Mouse (Mus musculus): ENCODE measurements around the gene Clic5. TPM values are rescaled to one million over a fixed set of nuclear protein-coding genes. Genes with fewer than 3 reads are reported as not detected.

Gene Clic5
- total RNA-seq, 4 experiments from 2014 or later: 113 to 139 (median 130) TPM

DNA sequence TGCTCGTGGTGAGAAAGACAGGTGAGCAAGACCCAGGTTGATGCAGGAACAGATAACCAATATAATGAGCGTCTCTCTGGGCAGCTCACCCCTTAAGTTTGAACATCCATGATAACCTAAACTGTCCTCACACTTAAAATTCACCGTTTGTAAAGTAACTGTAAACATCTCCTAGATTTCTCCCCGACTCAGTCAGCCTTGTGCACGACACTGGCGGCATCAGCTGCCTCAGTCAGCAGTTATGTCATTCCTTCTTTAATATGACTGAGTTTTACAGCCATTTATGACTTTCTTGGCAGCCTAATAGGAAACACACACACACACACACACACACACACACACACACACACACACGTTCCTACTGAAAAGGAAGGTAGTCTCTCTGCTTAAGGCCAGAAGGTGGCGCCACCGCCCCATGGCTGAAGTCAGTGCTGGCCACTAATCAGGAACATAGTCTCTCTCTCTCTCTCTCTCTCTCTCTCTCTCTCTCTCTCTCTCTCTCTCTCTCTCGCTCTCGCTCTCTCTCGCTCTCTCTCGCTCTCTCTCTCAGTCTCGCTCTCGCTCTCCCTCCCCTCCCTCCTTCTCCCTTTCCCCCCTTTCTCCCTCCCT, 73.3 kb downstream of the Clic5 start:
- DNase-seq (ENCODE audit: low spot score in 2 of 2): peak in 1 of 2 experiments; percentile 44

DNA sequence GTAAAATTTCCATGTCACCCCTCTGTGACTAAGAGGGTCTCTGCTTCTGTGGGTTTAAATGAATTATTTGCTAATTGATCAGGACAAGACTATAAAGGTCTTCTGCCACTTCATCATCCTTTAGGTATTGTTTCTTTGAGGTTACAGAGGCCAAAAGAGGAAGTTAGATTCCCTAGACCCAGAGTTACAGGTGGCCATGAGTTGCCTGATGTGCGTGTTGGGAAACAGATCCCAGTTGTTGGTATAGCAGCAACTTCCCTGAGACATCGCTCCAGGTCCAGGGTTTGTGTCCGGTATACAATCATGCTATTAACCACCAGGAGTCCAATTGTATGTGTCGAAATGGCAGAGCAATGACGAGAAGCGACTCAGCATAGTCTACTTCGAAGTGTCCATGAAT, 81.7 kb downstream of the Clic5 start:
- no peak for DNase-seq (ENCODE audit: low spot score in 2 of 2)

DNA sequence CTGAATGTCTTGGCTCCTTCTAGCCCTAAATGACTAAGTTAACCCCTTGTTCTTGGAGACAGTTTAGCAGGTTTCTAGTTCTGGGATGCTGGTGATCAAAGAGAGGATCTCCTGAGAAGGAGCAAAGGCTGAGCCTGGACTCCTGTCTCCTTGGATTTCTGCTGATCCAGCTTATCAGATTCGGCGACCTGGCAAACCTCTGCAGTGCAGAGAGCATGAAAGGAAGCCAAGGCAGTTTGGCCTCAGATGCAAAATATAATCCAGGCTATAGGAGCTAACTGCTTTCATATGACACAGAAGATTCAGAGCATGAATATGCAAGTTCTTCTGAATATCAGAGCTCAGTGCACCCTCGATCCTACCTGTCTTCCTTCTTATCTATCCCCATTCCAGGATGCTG, 83.0 kb downstream of the Clic5 start:
- DNase-seq (ENCODE audit: low spot score in 2 of 2): no peak

DNA sequence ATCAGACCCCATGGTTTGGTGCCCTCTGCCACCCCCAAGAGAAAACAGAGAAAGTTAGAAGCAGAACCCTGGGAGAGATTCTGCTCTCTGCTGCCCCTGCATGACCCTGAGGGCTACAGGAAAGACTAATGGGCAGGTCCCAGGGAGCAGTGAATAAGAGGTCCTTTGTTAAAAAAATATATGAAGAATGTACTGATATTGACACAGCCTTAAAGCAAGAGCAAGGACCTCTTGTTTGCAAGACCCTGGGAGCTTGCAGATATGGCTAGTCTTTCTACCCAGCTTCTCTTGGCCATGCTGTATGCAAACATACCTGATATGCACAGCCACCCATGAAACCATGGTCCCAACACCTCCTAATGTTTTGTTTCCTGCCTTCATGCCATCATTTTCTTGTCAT, 86.4 kb downstream of the Clic5 start:
- DNase-seq (ENCODE audit: low spot score in 2 of 2): no peak

DNA sequence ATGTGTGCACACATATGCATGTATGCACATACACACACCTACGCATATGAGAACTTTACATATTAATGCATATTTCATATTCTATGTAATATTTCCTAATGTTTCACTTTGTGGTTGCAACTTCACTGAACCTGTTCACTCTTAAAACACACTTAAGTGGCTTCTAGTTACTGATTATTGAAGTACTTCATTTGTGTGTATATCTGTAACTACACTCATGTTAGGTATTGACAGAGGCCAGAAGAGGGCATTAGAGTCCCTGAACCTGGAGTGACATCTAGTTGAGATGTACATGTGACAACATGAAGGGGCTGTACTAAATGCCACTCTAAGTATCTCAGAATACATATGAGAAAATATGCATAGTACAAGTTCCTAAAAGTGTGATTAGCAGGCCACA, 99.9 kb downstream of the Clic5 start:
- no peak for DNase-seq (ENCODE audit: low spot score in 2 of 2)

DNA sequence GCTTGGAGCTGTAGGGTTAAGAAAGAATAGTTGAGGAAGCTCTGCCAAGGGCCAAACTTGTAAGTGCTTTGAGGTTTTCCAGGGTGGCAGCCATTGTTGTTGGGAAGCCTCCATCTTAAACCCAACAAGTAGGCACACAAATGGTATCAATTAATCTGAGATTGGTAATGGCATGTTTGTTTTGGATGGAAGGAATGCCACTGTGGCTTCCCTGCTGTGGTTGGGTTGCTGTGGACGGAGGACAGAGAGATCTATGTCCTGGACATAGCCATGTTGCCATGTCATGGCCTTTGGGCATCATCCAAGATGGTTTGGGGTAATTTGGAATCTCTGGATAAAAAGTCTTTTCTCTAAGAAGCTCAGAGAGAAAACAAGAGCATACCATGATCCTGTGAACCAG, 108.8 kb downstream of the Clic5 start:
- no peak for DNase-seq (ENCODE audit: low spot score in 2 of 2)

DNA sequence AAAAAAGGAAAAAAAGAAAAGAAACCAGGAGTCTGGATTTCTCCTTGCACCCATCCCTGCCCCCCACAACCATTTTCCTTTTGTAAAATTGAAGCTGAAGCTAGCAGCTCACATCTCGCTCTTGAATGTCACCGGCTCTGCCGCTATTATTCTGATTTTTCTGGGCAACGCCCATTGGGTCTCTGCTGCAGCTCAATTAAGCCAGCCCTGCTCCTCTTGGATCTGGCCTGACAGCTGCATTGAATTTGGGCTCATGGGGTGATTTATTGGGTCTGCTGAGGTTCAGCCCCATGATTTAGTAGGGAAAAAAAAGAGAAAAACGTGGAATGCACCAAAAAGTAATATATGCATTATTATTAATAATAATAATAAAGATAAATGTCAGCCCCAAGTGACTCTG, 111.9 kb downstream of the Clic5 start:
- DNase-seq (ENCODE audit: low spot score in 2 of 2): no peak

DNA sequence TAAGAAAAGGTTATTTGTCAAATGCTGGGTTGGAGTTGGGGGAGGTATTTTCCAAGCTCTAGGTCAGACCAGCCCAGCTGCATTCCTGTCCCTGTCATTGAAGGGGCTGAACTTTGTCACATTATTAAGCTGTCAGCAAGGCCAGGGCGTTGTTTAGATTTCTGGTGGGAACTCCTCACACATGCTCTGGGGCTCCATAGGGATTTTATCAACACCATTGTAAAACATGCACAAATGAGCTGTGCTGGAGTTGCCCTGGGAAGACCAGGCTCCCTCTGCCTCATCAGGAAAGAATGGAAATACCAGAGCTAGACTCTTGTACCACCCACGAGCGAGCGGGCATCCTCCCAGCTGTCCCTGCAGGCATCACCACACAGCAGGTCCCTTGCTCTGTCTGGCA, 112.3 kb downstream of the Clic5 start:
- DNase-seq (ENCODE audit: low spot score in 2 of 2): no peak

DNA sequence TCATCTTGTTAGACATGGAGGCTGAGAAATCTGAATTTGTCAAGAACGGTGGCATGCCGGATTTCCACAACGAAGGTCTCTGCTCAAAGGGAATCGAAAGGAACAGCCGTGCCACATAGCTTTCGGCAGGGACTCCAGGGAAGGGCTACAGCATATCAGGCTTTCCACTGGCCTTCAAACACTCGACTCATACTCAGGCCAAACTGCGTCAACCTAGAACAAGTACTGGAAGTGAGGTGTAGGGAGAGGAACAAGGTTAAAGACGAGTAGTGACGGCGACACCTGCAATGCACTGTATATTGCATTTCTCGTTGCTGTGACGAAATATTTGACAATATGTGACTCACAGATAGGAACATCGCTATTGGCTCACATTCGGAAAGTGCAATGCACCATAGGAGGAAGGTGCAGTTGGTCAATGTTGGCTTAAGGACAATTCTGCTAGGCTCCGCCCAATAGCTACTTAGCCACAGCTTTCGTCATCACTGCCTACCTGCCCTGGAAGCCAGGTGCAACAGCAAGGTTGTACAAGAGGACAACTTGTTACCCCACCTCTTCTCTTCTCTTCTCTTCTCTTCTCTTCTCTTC, 112.9 kb downstream of the Clic5 start:
- DNase-seq (ENCODE audit: low spot score in 2 of 2): no peak

DNA sequence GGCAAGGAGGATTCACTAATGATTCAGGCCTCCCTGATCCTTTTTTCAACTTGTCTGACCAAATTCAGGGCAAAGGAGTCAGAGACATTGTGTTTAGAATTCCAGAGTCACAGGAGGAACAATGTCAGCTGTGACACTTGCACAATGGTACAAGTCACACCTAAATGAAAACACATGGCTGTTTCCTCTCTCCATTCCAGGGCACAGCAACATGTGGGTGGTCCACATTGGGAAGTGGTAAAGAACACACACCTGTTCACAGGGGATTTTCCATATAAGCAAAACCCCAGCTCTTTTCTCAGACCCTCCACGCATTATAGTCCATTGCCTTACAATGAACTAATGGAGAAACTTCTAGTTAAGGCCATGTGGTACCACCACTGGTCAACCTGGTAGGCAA, 115.7 kb downstream of the Clic5 start:
- no peak for DNase-seq (ENCODE audit: low spot score in 2 of 2)

DNA sequence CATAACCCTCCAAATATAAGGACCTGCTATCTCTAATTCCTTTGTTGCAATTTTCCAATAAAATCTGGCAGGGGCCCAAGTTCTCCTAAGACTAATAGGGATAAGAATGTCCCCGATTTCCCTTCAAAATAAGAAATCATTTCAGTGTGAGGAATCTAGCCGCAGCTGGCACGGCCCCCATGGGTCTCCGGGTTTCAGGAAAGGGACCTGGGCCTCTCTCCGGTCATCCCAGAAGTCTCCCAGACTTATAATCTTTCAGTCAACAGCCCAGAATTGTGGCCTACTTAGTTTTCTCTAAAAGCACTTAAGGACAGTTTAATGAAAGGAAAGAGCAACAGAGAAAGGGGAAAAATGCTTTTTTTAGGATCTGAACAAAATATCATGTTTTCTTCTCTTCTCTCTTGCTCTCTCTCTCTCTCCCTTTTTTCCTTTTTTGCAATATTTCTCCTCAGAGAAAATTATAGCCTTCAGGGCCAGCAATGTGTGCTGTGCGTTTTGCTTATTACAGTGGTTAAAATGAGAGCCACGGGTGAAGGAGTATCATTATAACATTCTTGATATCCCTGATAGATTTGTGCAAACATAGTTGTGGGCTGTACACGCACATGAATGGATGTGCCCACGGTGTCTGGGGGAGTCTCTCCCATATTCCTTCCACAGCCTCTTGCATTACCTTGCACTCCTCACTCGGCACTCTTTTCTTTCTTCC, 121.7 kb downstream of the Clic5 start:
- no peak for DNase-seq (ENCODE audit: low spot score in 2 of 2)

DNA sequence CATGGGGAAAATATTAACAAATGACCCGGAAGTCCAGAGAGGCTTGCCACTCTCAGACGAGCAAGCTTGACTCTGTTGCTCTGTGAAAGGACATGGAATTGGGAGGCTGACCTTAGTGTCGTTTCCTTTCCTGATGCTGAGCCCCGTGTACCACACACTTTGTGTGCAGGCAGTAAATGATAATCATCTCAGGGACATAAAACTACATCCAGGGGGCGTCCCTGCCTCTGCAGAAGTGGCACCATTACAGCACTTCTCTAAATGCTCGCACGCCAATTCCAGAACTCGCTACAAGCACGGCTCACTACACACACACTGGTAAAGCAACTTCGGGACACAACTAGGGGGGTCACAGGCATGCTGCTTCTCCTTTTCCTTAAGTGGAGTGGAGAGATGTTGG, 136.9 kb downstream of the Clic5 start:
- no peak for DNase-seq (ENCODE audit: low spot score in 2 of 2)

DNA sequence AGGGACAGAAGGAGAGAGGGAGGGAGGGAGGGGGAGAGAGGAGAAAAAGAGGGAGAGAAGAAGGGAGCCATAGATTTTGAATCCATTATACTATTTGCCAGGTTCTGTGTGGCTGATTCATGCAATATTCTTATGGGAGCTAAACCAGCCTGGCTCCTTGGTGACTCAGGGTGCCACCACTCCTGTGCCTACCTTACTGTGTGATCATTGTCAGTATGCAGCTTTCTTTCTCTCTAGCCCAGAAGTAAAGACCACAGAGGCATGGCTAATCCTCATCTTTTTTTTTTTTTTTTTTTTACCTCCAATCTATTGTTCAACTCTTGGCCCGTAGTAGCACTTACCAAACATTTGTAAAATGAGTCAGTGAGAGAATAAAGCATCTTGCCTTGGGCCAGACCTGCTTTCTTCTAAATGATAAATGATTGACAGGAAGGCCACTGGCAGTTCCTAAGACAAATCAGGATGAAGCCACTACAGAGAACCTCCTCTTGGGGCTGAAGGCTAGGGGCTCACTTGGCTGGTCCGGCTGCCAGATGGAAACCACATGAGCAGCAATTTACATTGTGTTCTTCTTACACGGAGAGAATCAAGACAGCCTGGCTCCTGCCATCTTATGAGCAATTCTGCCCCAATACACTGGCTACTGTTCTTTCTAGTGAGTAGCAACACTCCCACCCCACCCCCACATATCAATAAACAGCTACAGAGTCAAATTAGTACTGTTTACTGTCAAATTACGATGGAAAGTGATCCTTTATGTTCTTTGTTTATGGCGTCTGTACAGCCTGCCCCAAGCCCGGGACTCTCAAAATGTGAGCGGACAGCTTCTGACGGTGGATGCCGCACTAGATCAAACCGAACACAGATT, 139.1 kb downstream of the Clic5 start:
- DNase-seq (ENCODE audit: low spot score in 2 of 2): no peak

DNA sequence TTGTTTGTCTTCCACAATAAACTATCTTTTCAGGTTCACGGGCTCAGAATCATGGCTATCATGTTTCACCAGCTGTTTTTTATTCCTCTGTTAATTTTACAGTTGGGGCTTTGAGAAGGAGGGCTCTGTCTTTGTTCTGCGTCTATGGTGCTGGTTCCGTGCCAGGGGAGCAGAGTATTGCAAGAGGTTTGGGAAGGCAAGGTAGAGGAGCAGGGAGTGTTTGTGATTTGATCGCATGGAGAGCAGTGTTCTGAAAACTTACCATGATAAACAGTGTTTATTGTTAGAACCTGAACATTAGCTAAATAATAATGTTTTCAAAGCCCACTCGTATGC, 139.7 kb downstream of the Clic5 start:
- DNase-seq (ENCODE audit: low spot score in 2 of 2): no peak

Other genes starting within 250 kb of the Clic5 start
- 1 to 10 TPM; 7.7 to 9.6 (median 8.8) TPM for gene Enpp5, start 109.8 kb upstream of the Clic5 start, total RNA-seq (2022)
- 10 to 100 TPM; 40.0 to 47.4 (median 44.2) TPM for gene Enpp4, start 82.8 kb upstream of the Clic5 start, total RNA-seq (2022)

Data from gastrocnemius, adult 8-10 months (tissue).